Mouse (Mus musculus) gastrocnemius, adult 8-10 months (tissue): ENCODE data around the gene Gdpd5. TPM values are rescaled to one million over a fixed set of nuclear protein-coding genes. Genes with fewer than 3 reads are reported as not detected.
"Not testable (repeated sequence)": the region's sequence is repeated elsewhere in the genome, so short reads cannot be mapped to it uniquely, and the experiment has no call there.

Experiments used
- DNase-seq, 2 experiments: peaks; one replicate each; pipeline ENCODE4 v3.0.0; 2022; ENCODE audit warnings: low spot score in 2 of 2
- total RNA-seq, 4 experiments: library from RNA; stranded (reverse); gene quantifications; 2 replicates each; pipeline ENCODE4 v1.2.4; 2022

Gene Gdpd5
- total RNA-seq, 4 experiments from 2014 or later = 5.0 to 5.9 (median 5.1) TPM

DNA sequence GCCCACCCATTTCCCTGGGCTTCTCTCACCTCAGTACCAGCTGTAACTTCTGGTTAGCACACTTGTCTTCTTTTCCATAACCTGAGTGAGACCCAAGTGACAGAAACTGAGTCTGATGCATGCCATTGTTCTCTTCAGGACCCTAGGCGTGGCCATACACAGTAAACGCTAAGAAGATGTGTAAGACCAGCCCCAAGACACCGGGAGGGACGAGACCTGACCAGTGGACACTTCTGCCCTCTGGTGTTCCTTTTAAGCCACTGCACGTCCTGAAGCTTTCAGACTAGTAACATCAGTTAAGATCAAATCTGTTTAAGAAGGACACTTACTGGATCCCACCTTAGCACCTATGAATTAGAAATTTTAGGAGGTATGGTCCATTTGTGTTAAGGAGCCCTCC, 16.1 kb upstream of the Gdpd5 start:
- DNase-seq = peak in 1 of 2 experiments; percentile 53

DNA sequence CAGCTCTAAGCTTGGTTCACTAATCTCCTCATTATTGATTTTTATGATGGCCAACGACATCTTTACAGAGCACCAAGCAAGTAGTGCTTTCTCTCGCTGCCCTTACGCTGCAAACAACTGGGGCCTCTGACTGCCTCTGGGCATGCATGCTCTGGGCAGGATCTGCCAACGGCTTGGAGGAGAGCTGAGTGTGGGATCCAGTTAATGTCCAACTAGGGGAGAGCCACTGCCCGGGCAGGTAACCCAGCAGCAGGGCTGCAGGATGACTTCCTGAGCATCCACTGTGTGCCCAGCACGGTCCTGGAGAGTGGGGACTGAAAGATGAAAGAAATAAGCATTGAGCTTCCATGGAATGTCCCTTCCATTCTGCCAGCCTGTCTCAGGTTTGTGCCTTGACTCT, 14.5 kb upstream of the Gdpd5 start:
- no peak for DNase-seq

DNA sequence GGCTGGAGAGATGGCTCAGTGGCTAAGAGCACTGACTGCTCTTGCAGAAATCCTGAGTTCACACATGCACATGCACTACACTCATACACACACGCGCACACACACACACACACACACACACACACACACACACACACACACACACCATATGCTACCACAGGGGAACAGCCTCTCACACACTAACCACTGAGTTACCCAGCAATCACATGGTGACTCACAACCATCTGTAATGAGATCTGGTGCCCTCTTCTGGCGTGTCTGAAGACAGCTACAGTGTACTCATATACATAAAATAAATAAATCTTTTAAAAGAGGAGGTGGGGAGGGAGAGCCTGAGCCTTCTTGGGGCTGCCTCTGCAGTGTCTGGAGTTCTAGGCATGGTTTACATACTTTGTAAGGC, 6.9 kb upstream of the Gdpd5 start:
- DNase-seq = not testable (repeated sequence)

DNA sequence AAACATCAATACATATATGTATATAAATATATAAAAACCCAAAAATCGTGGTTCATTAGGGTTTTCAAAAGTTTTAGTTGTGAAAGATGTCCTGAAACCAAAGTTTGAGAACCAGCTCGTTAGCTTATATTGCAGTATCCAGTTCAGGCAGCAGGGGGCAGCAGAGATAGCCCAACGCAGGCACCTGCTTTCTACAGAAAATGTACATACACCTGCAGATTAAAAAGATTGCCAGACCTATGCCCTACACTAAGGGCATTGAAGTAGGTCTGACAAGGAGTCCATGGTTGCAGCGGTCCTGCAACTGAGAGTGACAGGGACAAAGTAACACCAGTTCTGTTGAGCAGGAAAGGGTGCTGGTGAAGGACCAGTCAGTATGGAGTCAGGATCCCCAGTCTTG, 5.8 kb upstream of the Gdpd5 start:
- DNase-seq = peak in 1 of 2 experiments; percentile 63

- DNase-seq = no peak
Measured at GRCm38 (mm10) chr7:99378870-99379269, 2.3 kb upstream of the Gdpd5 start.

DNA sequence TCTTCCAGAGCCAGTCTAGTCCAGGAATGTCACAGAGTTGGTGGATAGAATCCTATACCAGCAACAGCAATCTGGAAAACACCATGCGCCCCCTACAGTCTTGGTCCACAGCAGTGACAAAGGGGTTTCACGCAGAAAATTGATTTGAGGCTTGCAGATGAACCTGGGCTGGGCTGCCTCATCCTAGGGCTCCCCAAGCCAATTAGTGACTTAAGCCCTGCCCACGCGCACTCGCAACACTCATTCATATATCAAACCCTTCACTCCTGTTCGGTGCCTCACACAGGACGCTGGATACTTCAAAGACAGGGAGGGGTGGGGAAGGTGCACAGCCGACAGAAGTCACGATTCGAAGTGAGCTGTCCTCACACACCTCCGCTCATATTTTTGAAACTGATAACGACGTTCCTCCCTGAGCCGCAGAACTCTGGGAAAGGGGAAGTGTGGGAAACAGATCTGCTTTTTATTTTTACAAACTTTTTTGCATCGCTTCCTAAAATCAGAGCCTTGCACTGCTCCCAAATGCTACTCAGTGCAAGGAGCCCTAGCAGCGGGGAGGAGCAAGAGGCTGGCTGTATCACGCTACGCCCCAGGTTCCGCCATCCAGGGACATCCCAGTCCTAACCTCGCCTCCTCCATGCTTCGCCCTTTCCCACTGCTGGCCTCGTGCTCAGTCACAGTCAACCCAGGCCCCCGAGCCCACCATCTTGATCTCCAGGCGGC, 562 bp upstream of the Gdpd5 start:
- no peak for DNase-seq

- no peak for DNase-seq
Measured at GRCm38 (mm10) chr7:99382088-99383000, 1.1 kb downstream of the Gdpd5 start.

DNA sequence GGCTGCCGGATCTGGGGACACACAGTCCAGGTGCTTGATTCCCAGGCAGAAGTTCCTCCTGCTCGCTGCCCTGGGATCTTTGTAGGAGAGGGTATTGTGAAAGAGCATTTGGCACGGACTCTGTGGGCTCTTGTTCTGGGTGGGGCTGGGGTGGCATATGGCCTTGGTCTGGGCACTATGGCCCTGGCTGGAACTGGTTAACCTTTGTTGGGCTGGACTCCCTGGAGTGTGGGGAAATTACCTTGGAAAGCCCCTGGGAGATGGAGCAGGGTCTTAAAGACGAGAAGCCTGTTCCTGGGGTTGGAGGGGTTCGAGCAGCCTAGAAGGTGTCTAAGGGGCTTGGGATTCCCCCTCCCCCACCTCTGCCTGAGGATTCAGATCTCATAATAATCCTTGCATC, 2.0 kb downstream of the Gdpd5 start:
- no peak for DNase-seq

DNA sequence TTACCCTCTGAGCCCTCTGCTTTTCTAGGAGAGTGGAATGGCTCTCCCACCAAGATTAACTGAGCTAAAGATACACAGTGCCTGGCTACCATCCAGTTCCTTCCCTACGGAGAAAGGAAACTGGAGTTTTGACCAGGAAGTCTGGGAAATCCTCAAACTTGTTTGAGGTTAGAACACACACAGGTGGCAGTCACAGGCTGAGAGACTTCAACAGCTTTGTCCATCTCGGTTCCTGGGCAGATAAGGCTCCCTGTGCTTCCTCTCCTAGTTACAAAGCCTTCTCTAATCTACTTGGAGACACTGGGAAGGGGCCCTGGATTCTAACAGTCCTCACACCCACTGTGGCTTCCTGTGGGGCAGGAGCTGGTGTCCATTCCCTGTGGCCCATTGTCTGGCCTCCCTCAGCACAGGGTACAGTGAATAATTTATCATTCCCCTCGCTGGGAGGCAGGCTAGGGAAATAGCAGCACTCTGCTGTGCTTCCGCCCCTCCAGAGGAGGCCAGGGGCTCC, 2.9 kb downstream of the Gdpd5 start:
- DNase-seq = no peak

GRCm38 (mm10) chr7:99386030-99386429, 4.8 kb downstream of the Gdpd5 start:
- DNase-seq = peak; percentile 60 to 77

DNA sequence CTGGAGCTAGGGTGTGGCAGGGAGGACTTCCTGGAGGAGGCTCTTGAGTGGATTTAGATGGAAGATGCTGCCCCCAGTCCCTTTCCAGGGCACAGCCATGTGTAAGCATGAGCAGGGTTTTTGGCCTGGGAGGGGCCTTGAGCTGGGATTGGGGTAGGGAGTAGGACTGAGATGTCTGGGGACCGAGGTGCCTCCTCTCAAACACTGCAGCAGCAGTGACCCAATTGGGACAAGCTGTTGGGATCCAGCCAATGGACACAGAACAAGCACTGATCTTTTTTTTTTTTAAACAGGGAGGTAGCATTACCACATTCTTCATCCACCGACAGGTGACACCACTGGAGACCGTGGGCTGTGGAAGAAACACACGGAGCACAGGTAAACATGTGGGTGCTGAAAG, 5.6 kb downstream of the Gdpd5 start:
- DNase-seq = no peak

GRCm38 (mm10) chr7:99387356-99387755, 6.1 kb downstream of the Gdpd5 start:
- DNase-seq = no peak

DNA sequence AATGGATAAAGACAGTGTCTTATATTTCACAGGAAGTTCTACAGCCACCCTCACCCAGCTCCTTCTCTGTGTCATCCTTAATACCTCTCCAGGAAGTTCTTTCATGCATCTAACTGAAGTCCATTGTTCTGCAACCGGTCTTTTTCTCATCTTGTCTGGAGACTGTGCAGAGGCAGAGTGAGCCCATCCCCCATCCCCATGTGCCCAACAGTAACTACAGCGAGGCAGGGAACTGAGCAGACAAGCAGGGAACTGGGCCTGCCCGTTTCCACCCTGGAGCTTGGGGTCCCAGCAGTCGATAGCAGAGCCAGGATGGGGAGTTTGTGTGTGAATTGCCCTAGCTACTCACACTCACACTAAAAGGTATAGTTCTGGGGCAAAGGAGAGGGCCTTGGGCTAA, 9.3 kb downstream of the Gdpd5 start:
- no peak for DNase-seq

DNA sequence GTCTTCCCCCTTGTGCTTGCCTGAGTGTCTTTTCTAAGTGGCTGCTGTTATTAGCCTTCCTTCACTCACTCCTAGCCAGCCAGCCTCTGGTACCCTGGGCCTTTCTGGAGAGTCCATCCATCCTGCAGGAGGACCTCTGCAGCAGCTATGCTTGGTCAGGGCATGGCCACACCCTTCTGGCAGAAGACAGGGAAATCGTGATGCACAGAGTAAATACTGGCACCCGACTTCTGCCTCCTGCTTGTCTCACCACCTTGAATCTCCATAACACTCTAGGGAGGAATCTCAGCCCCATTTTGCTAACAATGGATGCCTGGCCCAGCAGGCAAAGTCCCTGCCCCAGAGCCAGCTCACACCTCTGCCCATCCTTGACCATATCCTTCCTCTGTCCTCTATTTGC, 11.5 kb downstream of the Gdpd5 start:
- DNase-seq = no peak

- no peak for DNase-seq
Measured at GRCm38 (mm10) chr7:99393711-99394325, 12.6 kb downstream of the Gdpd5 start.

- DNase-seq = no peak
Measured at GRCm38 (mm10) chr7:99395385-99395784, 14.2 kb downstream of the Gdpd5 start.

DNA sequence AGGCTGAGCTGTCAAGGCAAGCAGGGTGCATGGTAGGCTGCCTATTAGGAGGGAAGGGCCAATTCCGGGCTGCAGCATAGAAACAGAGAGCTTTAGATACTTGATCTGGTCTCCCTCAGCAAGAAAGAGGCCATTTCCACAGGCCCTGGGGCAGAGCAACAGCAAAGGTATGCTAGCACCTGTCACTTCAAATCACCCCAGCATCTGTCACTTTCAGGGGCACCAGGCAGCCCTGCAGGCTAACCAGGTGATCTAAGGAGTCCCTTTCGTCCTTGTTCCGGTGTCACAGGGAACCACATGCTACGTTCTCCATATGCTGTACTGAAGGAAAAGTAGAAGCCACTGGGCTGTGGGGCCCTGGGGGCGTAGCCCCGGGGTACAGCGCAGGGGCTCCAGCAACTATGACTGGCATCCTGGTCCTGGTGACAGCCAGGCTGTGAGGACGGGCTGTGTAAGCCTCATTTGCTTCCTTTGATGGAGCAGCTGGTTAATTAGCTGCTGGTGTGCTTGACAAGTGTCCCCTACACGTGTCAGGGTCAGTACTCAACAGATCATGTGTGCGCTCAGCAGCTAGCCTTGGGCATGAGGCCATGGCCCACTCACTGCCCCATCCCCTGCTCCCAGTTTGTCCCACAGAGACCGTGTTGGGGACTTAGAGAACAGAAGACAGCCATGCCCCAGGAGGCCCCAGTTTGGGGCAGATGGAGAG, 14.8 kb downstream of the Gdpd5 start:
- no peak for DNase-seq

DNA sequence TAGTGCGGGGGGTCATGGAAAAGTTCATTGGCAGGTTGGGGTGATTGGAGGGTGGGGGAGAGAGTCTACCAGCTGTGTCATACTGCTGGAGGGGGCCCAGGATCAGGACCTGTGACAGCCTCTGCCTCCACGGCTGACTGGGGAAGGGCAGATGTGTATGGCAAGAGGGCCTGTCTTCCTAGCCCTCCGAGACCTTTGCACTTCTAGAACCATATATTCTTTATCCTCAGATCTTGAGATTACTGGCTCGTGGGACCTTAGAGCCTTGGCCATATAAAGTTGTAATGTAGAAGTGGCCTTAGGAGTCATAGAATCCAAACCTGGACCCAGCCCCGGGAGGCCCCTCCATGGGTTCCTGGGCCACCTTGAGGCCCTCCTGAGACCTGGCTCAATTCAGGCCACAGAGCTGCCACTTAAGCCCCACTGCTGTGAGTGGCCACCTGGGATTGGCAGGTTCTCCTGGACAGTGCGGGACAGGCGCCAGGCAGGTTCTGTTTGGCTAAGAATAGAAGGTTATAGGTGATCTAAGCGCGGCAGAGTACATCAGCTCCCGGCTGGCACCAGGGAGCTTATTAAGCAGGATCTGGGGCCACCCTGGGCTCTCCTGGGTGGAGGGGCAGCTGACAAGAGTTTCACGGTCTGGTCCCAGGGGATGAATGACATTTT, 15.9 kb downstream of the Gdpd5 start:
- no peak for DNase-seq

DNA sequence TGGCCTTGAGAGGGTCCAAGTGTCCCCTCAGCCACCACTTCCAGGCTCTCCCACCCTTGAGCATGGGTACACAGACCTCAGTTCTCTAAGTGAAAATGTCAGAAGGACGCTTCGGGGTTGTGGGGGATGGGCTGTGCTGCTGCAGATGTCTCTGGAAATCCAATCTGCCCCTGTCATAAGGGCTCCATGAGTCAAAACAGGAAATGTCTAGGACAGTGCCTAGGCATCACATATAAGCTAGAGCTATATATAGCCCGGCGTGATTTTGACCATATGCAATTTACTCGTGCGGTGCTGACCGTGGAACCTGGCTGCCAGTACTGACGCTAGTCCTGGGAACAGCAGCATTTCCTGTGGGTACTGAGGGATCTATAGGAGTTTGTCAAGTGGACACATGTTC, 20.2 kb downstream of the Gdpd5 start:
- DNase-seq = no peak

- no peak for DNase-seq
Measured at GRCm38 (mm10) chr7:99402477-99402876, 21.3 kb downstream of the Gdpd5 start.

GRCm38 (mm10) chr7:99403254-99403653, 22.0 kb downstream of the Gdpd5 start:
- peak in 1 of 2 experiments; percentile 31 for DNase-seq
